Mouse (Mus musculus) bone marrow macrophage, adult 2 months (primary cell): ENCODE data around the gene Smyd5. TPM values are rescaled to one million over a fixed set of nuclear protein-coding genes. Genes with fewer than 3 reads are reported as not detected.
"Not testable (repeated sequence)": the region's sequence is repeated elsewhere in the genome, so short reads cannot be mapped to it uniquely, and the experiment has no call there.

Experiments
- H3K27ac ChIP-seq: 2 replicates; pipeline ENCODE4 v1.5.1; 2012; ENCODE audit warnings: low read depth, low read length; ENCODE audit not compliant: insufficient read depth
- H3K4me1 ChIP-seq: 2 replicates; pipeline ENCODE4 v1.6.1; 2012; ENCODE audit warnings: low read length; ENCODE audit not compliant: control insufficient read depth, insufficient read depth
- H3K4me3 ChIP-seq: 2 replicates; pipeline ENCODE4 v1.5.1; 2012; ENCODE audit warnings: mild to moderate bottlenecking, low read length, moderate library complexity; ENCODE audit not compliant: insufficient read depth
- CTCF ChIP-seq: IDR thresholded peaks from 2 replicates; pipeline ENCODE4 v1.5.1; 2012; ENCODE audit warnings: low read depth, mild to moderate bottlenecking, low read length, moderate library complexity
- POLR2A ChIP-seq: IDR thresholded peaks from 2 replicates; pipeline ENCODE4 v1.6.1; 2012; ENCODE audit warnings: mild to moderate bottlenecking, low read depth, low read length, borderline replicate concordance
- polyA plus RNA-seq: library from polyadenylated mRNA; stranded (reverse); fragments of >200 nt; gene quantifications from 2 replicates; pipeline ENCODE4 v1.2.4, GENCODE M21; 2012; ENCODE audit not compliant: missing spikeins, insufficient read depth, insufficient read length

Smyd5 gene
- polyA plus RNA-seq, 1 experiment = 7.4 TPM

GRCm38 (mm10) chr6:85444266-85444965, 12.6 kb downstream of the Smyd5 start:
- no peak for TF ChIP-seq CTCF
- TF ChIP-seq POLR2A = no peak
- H3K4me1 ChIP-seq = no peaks in the 10 kb centered on the region
- no peak overlapping the region for H3K27ac ChIP-seq
- H3K4me3 ChIP-seq = no peak overlapping the region

DNA sequence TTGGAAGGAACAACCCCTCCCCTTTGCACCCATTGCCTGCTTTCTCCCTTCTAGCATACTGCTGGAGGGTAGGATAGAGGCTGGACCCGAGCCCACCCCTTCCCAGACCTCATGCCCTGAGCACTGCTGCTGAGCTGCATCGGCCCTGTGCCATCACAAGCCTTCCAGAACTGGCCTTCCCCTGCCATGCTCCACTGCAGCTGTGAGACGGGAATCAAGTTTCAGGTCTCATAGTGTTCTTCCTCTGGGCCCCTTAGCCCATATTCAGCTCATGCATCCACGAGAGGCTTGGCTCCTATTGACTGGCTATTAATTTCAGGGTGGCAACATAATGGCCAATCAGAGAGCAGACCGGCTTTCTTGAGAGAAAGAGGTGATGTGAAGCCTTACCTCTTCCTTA, 13.5 kb downstream of the Smyd5 start:
- TF ChIP-seq CTCF (no peak), POLR2A (no peak)
- H3K4me3 ChIP-seq = no peak overlapping the region
- no peak overlapping the region for H3K27ac ChIP-seq
- H3K4me1 ChIP-seq = no peaks in the 10 kb centered on the region

DNA sequence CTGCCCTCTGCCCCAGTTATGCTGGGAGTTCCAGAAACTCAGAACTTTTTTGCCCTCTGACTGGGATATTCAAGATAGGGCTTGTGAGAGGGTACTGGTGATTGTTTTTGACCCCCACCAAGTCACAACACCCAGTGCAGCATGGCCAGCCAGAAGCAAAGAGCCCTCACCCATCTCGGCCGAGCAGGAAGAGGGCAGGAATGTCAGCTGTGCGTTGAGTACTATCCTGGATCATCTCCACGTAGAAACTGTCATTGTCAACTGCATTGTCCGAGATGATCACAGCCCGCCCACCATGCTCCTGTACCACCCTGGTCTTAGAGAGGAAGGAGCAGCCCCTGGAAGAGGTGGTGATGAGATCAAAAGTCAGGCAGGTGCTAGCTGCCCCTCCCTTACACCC, 15.6 kb downstream of the Smyd5 start:
- H3K4me3 ChIP-seq = no peak overlapping the region
- no peak for TF ChIP-seq POLR2A
- no peak for TF ChIP-seq CTCF
- no peaks in the 10 kb centered on the region for H3K4me1 ChIP-seq
- no peak overlapping the region for H3K27ac ChIP-seq

DNA sequence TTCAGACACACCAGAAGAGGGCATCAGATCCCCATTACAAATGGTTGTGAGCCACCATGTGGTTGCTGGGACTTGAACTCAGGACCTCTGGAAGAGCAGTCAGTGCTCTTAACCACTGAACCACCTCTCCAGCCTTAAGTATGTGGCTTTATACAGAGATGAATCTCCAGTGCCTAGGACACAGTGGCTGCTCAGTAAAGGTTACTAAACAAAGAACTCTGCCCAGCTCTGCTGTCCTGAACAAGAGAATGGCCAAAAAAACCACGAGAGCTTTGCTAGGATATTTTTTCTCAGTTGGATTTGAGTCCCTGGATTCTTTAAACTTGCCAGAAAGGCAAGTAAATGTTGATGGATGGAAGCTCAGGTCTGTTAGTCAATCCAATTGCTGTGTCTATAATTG, 18.4 kb downstream of the Smyd5 start:
- H3K27ac ChIP-seq = not testable (repeated sequence)
- H3K4me3 ChIP-seq = peak overlapping the region; percentile 99
- H3K4me1 ChIP-seq = peaks cover 12% of the 10 kb centered on the region; the same call in 1 of the 2 replicates

GRCm38 (mm10) chr6:85450697-85451663, 19.2 kb downstream of the Smyd5 start, which contains the start of gene Cct7:
Cct7 (plus strand) TSS chr6:85451514.
- TF ChIP-seq CTCF (no peak), POLR2A (no peak)
- Histone ChIP-seq H3K4me3 (peak within 1 kb of the TSS; percentile 99), H3K4me1 (peaks cover 14% of the 10 kb centered on the region; the same call in 1 of the 2 replicates), H3K27ac (peak within 1 kb of the TSS; percentile 90)

DNA sequence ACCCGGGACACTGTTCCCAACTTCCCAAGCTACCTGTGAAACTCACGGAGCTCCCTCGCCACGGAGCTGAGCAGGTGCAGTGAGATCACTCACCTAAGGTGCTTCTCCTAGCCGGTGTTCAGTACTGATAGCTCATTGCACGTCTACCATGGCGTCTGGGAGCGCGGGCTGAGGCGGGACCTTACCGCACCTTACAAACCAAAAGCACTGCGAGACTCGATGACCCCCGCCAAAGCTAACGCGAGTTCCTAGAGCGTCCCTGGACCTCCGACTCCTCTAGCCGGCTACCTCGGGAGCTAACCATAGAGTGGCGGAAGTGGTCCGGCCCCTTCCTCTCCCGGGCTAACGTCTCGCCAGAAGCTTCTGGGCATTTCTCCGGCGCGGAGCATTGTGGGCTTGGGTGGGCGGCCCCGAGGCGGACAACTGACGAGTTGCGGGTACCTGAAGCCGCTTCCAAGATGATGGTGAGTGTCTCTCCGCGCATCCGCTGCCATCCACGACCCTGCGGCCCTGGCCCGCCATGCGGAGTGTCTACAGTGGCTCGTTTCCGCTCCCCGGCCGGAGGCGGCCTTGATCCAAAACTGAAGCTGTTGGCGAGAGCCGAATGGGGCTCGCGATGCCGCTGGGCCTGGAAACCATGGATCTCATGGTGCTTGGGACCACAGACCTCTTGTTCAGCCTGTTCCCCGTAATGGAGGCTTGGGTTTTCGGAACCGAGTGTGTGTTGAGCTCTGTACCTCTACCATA, 20.0 kb downstream of the Smyd5 start, which contains the start of gene Pradc1:
Pradc1 (minus strand) TSS at position 307 of the 747 bp plus-strand sequence.
- H3K4me3 ChIP-seq = peak within 1 kb of the TSS; percentile 99
- peaks cover 22% of the 10 kb centered on the region for H3K4me1 ChIP-seq
- TF ChIP-seq POLR2A = no peak
- TF ChIP-seq CTCF = peak; percentile 64
- peak within 1 kb of the TSS; percentile 90 for H3K27ac ChIP-seq

- peak overlapping the region; percentile 99 for H3K4me3 ChIP-seq
- peak overlapping the region; percentile 68 for H3K27ac ChIP-seq
- TF ChIP-seq POLR2A (no peak), CTCF (no peak)
- H3K4me1 ChIP-seq = peaks cover 26% of the 10 kb centered on the region
Observed at GRCm38 (mm10) chr6:85452411-85452665, 20.5 kb downstream of the Smyd5 start.

GRCm38 (mm10) chr6:85452816-85453215, 21.0 kb downstream of the Smyd5 start:
- TF ChIP-seq CTCF (no peak), POLR2A (no peak)
- Histone ChIP-seq H3K27ac (peak overlapping the region; percentile 68), H3K4me1 (peaks cover 30% of the 10 kb centered on the region), H3K4me3 (peak overlapping the region; percentile 99)

- Histone ChIP-seq H3K4me3 (no peak overlapping the region), H3K27ac (no peak overlapping the region), H3K4me1 (peaks cover 38% of the 10 kb centered on the region)
- no peak for TF ChIP-seq POLR2A
- no peak for TF ChIP-seq CTCF
Observed at GRCm38 (mm10) chr6:85459621-85460020, 27.8 kb downstream of the Smyd5 start.

DNA sequence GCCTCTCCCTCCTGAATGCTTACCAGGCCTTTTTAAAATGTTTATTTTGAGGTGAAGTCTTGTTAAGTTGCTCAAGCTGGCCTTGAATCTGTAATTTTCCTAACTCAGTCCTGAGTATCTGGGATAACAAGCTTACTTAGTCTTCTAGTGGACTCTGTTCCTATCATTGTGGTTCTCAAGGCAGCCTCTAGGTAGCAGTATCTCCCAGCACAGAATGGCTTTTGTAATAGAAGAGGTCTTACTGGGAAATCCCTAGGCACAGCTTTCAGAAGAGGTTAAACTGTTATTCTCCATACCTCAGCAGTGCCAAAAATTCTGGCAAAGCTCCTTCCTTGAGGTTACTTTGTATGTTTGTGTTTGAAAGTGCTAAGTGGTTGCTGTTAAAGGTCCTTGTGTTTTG, 33.6 kb downstream of the Smyd5 start:
- peaks cover 9% of the 10 kb centered on the region for H3K4me1 ChIP-seq
- H3K27ac ChIP-seq = no peak overlapping the region

More for the DNA sequence above, 33.6 kb downstream of the Smyd5 start:
- no peak for TF ChIP-seq CTCF
- TF ChIP-seq POLR2A = no peak
- no peak overlapping the region for H3K4me3 ChIP-seq
